Mouse (Mus musculus) lung, postnatal 0 days (tissue): ENCODE results near the gene Naga. TPM values are rescaled to one million over a fixed set of nuclear protein-coding genes. Genes with fewer than 3 reads are reported as not detected.
A peak's percentile ranks its signal among the peaks of the same experiment; 100 is the strongest.
"Not testable (repeated sequence)": the region's sequence is repeated elsewhere in the genome, so short reads cannot be mapped to it uniquely, and the experiment has no call there.

ENCODE experiments used
- ATAC-seq: fragments of 200-750 bp; cut with Nextera tagmentation; 2 replicates; pipeline ENCODE4 v1.8.0; 2017; ENCODE audit warnings: moderate library complexity
- DNase-seq: peaks from one replicate; pipeline ENCODE4 v3.0.0-alpha.2; 2016; ENCODE audit warnings: low spot score
- H3K27ac ChIP-seq: fragments of 300-500 bp; sonication (generic); 2 replicates; pipeline ENCODE4 v1.5.1; 2014; ENCODE audit warnings: antibody characterized with exemption, mild to moderate bottlenecking, low read length, mixed read lengths
- H3K27me3 ChIP-seq: fragments of 300-500 bp; sonication (generic); replicated peaks from 2 replicates; pipeline ENCODE4 v1.6.1; 2014; ENCODE audit warnings: low read length, mixed read lengths; ENCODE audit not compliant: insufficient read depth
- H3K36me3 ChIP-seq: fragments of 300-500 bp; sonication (generic); 2 replicates; pipeline ENCODE4 v1.6.1; 2014; ENCODE audit warnings: low read length, mixed read lengths; ENCODE audit not compliant: insufficient read depth
- H3K4me1 ChIP-seq: fragments of 300-500 bp; sonication (generic); 2 replicates; pipeline ENCODE4 v1.6.1; 2014; ENCODE audit warnings: antibody characterized with exemption, low read depth, low read length, mixed read lengths; ENCODE audit not compliant: insufficient read depth
- H3K4me2 ChIP-seq: fragments of 300-500 bp; sonication (generic); replicated peaks from 2 replicates; pipeline ENCODE4 v1.6.1; 2014; ENCODE audit warnings: low read depth, mild to moderate bottlenecking, low read length, moderate library complexity, mixed read lengths
- H3K4me3 ChIP-seq: fragments of 300-500 bp; sonication (generic); 2 replicates; pipeline ENCODE4 v1.5.1; 2014; ENCODE audit warnings: low read depth, low read length
- H3K9ac ChIP-seq: fragments of 300-500 bp; sonication (generic); replicated peaks from 2 replicates; pipeline ENCODE4 v1.6.1; 2014; ENCODE audit warnings: low read depth, mild to moderate bottlenecking
- H3K9me3 ChIP-seq: fragments of 300-500 bp; sonication (generic); 2 replicates; pipeline ENCODE4 v1.6.1; 2016; ENCODE audit warnings: low read length, mixed read lengths
- CTCF ChIP-seq: IDR thresholded peaks from 2 replicates; pipeline ENCODE4 v1.5.1; 2016; ENCODE audit warnings: antibody characterized with exemption, mild to moderate bottlenecking
- EP300 ChIP-seq: IDR thresholded peaks from 2 replicates; pipeline ENCODE4 v1.6.1; 2016; ENCODE audit warnings: antibody characterized with exemption, mild to moderate bottlenecking, control low read depth
- WGBS: fragments of 180-500 bp; shearing (Covaris S2); extraction: QIAGEN DNeasy Blood & Tissue Kit; methylation state at CpG from one replicate; pipeline ENCODE4 v1.1.7; 2014; 5-methylcytosine and 5-hydroxymethylcytosine counted together
- polyA plus RNA-seq: library from polyadenylated mRNA; unstranded; fragments of >200 nt; fragmentation: Nextera tagmentation; extraction: Ambion mirVana; gene quantifications from 2 replicates; pipeline ENCODE4 v1.2.1, GENCODE M21; 2015

Naga gene
- polyA plus RNA-seq, 1 experiment from 2014 or later = 73.0 TPM

GRCm38 (mm10) chr15:82372446-82372845 lies 33.7 kb upstream of the Naga start:
- DNase-seq (no peak), ATAC-seq (no peak)
- no peaks in the 10 kb centered on the region for H3K27me3 ChIP-seq
- H3K4me1 ChIP-seq = no peaks in the 10 kb centered on the region
- H3K9ac ChIP-seq = no peak overlapping the region
- H3K4me2 ChIP-seq = no peak overlapping the region
- 87% methylated on average over 6 of the region's 6 CpGs for WGBS
- TF ChIP-seq EP300 (no peak), CTCF (no peak)
- H3K27ac ChIP-seq = no peak overlapping the region
- H3K4me3 ChIP-seq = no peak overlapping the region
- no peaks in the 10 kb centered on the region for H3K36me3 ChIP-seq
- H3K9me3 ChIP-seq = no peaks in the 10 kb centered on the region

- 87% methylated on average over 1 of the region's 1 CpGs for WGBS
- H3K9me3 ChIP-seq = no peaks in the 10 kb centered on the region
- no peak; the same call in 1 of the 2 replicates for ATAC-seq
- no peak overlapping the region for H3K9ac ChIP-seq
- DNase-seq = no peak
- H3K27ac ChIP-seq = no peak overlapping the region
- H3K36me3 ChIP-seq = no peaks in the 10 kb centered on the region
- no peaks in the 10 kb centered on the region for H3K27me3 ChIP-seq
- TF ChIP-seq EP300 (no peak), CTCF (no peak)
- no peak overlapping the region for H3K4me2 ChIP-seq
- H3K4me3 ChIP-seq = no peak overlapping the region
- H3K4me1 ChIP-seq = no peaks in the 10 kb centered on the region
These were observed 30.1 kb upstream of the Naga start for GRCm38 (mm10) chr15:82368851-82369250.

GRCm38 (mm10) chr15:82368146-82368545 lies 29.4 kb upstream of the Naga start:
- ATAC-seq (no peak), DNase-seq (no peak)
- 82% methylated on average over 4 of the region's 4 CpGs for WGBS
- Histone ChIP-seq H3K9ac (no peak overlapping the region), H3K36me3 (no peaks in the 10 kb centered on the region), H3K9me3 (no peaks in the 10 kb centered on the region), H3K27ac (no peak overlapping the region), H3K27me3 (no peaks in the 10 kb centered on the region), H3K4me3 (no peak overlapping the region), H3K4me1 (no peaks in the 10 kb centered on the region), H3K4me2 (no peak overlapping the region)
- TF ChIP-seq CTCF (no peak), EP300 (no peak)

- H3K27ac ChIP-seq, DNase-seq, H3K4me1 ChIP-seq, H3K9ac ChIP-seq, ATAC-seq, H3K4me2 ChIP-seq, H3K27me3 ChIP-seq, H3K4me3 ChIP-seq, H3K36me3 ChIP-seq, H3K9me3 ChIP-seq: not testable (repeated sequence)
- WGBS = 18% methylated on average over 5 of the region's 9 CpGs
These were observed 25.8 kb upstream of the Naga start for GRCm38 (mm10) chr15:82364561-82364960.

GRCm38 (mm10) chr15:82363801-82364200 lies 25.1 kb upstream of the Naga start:
- DNase-seq, H3K27me3 ChIP-seq, H3K4me3 ChIP-seq, H3K36me3 ChIP-seq, H3K9ac ChIP-seq, ATAC-seq, H3K4me2 ChIP-seq, H3K9me3 ChIP-seq, H3K27ac ChIP-seq, H3K4me1 ChIP-seq: not testable (repeated sequence)
- 67% methylated on average over 6 of the region's 12 CpGs for WGBS

- H3K4me3 ChIP-seq = no peak overlapping the region
- DNase-seq = peak; percentile 48
- no peaks in the 10 kb centered on the region for H3K36me3 ChIP-seq
- H3K27ac ChIP-seq = no peak overlapping the region
- H3K4me1 ChIP-seq = no peaks in the 10 kb centered on the region
- WGBS = 65% methylated on average over 3 of the region's 4 CpGs
- H3K9ac ChIP-seq = no peak overlapping the region
- no peaks in the 10 kb centered on the region for H3K9me3 ChIP-seq
- H3K4me2 ChIP-seq = no peak overlapping the region
- TF ChIP-seq CTCF = no peak
- TF ChIP-seq EP300 = no peak
- H3K27me3 ChIP-seq = no peaks in the 10 kb centered on the region
- peak; percentile 61 for ATAC-seq
These were observed 23.5 kb upstream of the Naga start for GRCm38 (mm10) chr15:82362234-82362633.

GRCm38 (mm10) chr15:82361459-82362018 lies 22.8 kb upstream of the Naga start:
- DNase-seq (peak; percentile 87), ATAC-seq (peak; percentile 89)
- TF ChIP-seq CTCF = peak; percentile 69
- no peak for TF ChIP-seq EP300
- Histone ChIP-seq H3K9me3 (no peaks in the 10 kb centered on the region), H3K4me3 (no peak overlapping the region), H3K4me2 (no peak overlapping the region), H3K27ac (peak overlapping the region; percentile 66), H3K4me1 (no peaks in the 10 kb centered on the region), H3K27me3 (no peaks in the 10 kb centered on the region), H3K36me3 (no peaks in the 10 kb centered on the region), H3K9ac (no peak overlapping the region; the same call in 1 of the 2 replicates)
- 56% methylated on average over 11 of the region's 11 CpGs for WGBS
